Mouse (Mus musculus): ENCODE measurements around the gene Pum3.
"Not testable (repeated sequence)": the region's sequence is repeated elsewhere in the genome, so short reads cannot be mapped to it uniquely, and the experiment has no call there.

DNA sequence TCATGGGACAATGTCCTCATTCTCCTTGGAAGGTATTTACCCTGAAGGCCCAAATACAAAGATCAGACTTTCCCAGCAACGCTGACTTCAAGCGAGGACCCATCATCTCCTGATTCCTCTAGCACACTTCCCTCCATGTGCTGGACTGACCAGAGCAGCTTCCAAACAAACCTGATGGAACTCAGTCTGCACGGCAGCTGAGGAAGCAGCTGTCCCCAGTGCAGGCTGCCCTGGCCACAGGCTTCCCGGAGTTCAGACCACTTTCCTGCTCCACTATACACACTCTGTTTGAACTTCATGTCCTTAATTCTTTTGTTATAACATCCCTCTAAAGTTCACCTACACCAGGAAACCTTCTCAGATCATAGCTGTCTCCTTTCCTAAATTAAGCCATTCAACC, 40.1 kb downstream of the Pum3 start:
- TF ChIP-seq POLR2A (IDR thresholded peaks at IDR 0.05; ENCODE audit: control insufficient read depth, extremely low read depth, insufficient read depth, low read length, poor library complexity); CTCF (IDR thresholded peaks at IDR 0.05; ENCODE audit: borderline replicate concordance, control insufficient read depth, extremely low read depth, insufficient read depth, low read length, poor library complexity): not testable (repeated sequence)
